15 mouse cellular contexts compared by ENCODE assay signal in genomic region chr15:7921124-7921523, GRCm38 (mm10).
"Had no signal": no experiment of that assay in that cellular context is flagged by ENCODE, and none has a peak within 500 bp of the region (broad histone marks: within the 10 kb centered on the region; RNA-seq: fewer than 3 reads in every experiment).

No protein-coding gene starts in this region.

- H3K9ac ChIP-seq: limb, embryonic 12.5 days; limb, embryonic 15.5 days; liver, embryonic 14.5 days; liver, postnatal 0 days; lung, embryonic 14.5 days; midbrain, embryonic 12.5 days; midbrain, embryonic 15.5 days had no signal

- H3K4me3 ChIP-seq: limb, embryonic 12.5 days; limb, embryonic 15.5 days; midbrain, embryonic 12.5 days; midbrain, embryonic 15.5 days had no signal

- H3K9me3 ChIP-seq: limb, embryonic 12.5 days; limb, embryonic 15.5 days; midbrain, embryonic 12.5 days; midbrain, embryonic 15.5 days had no signal

- H3K27ac ChIP-seq: limb, embryonic 12.5 days; limb, embryonic 15.5 days; liver, embryonic 14.5 days; macrophage; midbrain, embryonic 12.5 days; midbrain, embryonic 15.5 days had no signal

- ATAC-seq: liver, postnatal 0 days; lung, postnatal 0 days; midbrain, embryonic 15.5 days had no signal

- DNase-seq: kidney, postnatal 14 days; kidney, postnatal 4 days; left cerebral cortex, postnatal 4 days; liver, postnatal 0 days; lung, embryonic 14.5 days; thymus, adult 18-20 months; thymus, postnatal 36 days had no signal

- H3K4me2 ChIP-seq: limb, embryonic 12.5 days; limb, embryonic 15.5 days; liver, embryonic 11.5 days; lung, embryonic 14.5 days; midbrain, embryonic 12.5 days; midbrain, embryonic 15.5 days had no signal

- H3K27me3 ChIP-seq: limb, embryonic 12.5 days; limb, embryonic 15.5 days; midbrain, embryonic 12.5 days; midbrain, embryonic 15.5 days had no signal

- H3K4me1 ChIP-seq: limb, embryonic 12.5 days; limb, embryonic 15.5 days; midbrain, embryonic 12.5 days; midbrain, embryonic 15.5 days had no signal
